Mouse (Mus musculus) lung, postnatal 14 days (tissue): ENCODE results near the gene Soga3.

ENCODE experiments used
- DNase-seq: peaks from one replicate; pipeline ENCODE4 v3.0.0; 2021

The Soga3 gene

GRCm38 (mm10) chr10:29208735-29209134, 65.1 kb downstream of the Soga3 start:
- no peak for DNase-seq

- DNase-seq, result peak; percentile 38
Observed at GRCm38 (mm10) chr10:29211453-29211852, 67.8 kb downstream of the Soga3 start, which contains the start of gene 9330159F19Rik. Gene 9330159F19Rik, plus strand, starts transcription at chr10:29211606.

GRCm38 (mm10) chr10:29213534-29214100, 70.0 kb downstream of the Soga3 start:
- DNase-seq, result no peak

- no peak for DNase-seq
Observed at GRCm38 (mm10) chr10:29216957-29217356, 73.3 kb downstream of the Soga3 start.

- DNase-seq, result no peak
Observed at GRCm38 (mm10) chr10:29217451-29217850, 73.8 kb downstream of the Soga3 start.

- no peak for DNase-seq
Observed at GRCm38 (mm10) chr10:29225329-29225728, 81.7 kb downstream of the Soga3 start.

- no peak for DNase-seq
Observed at GRCm38 (mm10) chr10:29231208-29231607, 87.6 kb downstream of the Soga3 start.
